Mouse (Mus musculus) spleen, adult 2 months (tissue): ENCODE data around the gene Akap13.

Experiments used
- CTCF ChIP-seq: fragments of 200-500 bp; IDR thresholded peaks from 2 replicates; pipeline ENCODE4 v1.5.1; 2011; ENCODE audit warnings: mild to moderate bottlenecking, inconsistent platforms; ENCODE audit not compliant: insufficient read depth, insufficient read length, insufficient replicate concordance; ENCODE audit errors: extremely low read depth
- POLR2A ChIP-seq: fragments of 200-500 bp; IDR thresholded peaks from 2 replicates; pipeline ENCODE4 v1.6.1; 2011; ENCODE audit warnings: low read depth, low read length, inconsistent platforms

DNA sequence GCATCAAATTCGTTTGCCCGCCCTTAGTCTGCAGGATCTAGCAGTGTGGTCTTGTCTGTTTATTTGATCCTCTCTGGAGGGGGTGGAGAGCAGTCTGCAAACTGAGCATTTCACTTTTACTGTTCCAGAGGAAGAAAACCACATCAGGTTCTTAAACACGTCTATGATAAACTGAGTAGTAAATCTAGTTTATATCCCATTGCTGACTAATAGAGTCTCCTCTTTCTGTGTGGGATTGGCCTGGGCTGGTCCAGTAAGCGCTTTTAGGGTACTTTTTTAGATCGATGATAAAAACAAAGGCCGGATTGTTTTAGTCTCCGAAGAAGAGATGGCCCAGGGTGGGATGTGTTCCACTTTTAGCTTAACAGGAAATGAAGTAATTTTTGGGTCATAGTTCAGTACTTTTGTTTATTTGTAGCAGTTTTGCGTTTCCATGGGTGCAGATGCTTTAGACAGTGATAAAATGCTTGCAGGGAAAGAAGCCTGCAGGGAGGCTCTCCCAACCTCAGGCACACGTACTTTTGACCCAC lies 119.9 kb downstream of the Akap13 start:
- TF ChIP-seq CTCF (no peak), POLR2A (no peak)
